Mouse (Mus musculus): ENCODE measurements around the gene 1700010I14Rik. TPM values are rescaled to one million over a fixed set of nuclear protein-coding genes. Genes with fewer than 3 reads are reported as not detected.

1700010I14Rik gene
- 0.47 and 0.82 TPM in 2 replicates for polyA plus RNA-seq (2016; fragmentation: Nextera tagmentation; extraction: Ambion mirVana)

- Histone ChIP-seq H3K9ac (no peak within 1 kb of the TSS), H3K36me3 (no peaks in the 10 kb centered on the region), H3K4me1 (replicated peaks) (peaks cover 11% of the 10 kb centered on the region), H3K27ac (ENCODE audit: poor library complexity, severe bottlenecking) (no peak within 1 kb of the TSS), H3K27me3 (replicated peaks) (no peaks in the 10 kb centered on the region), H3K4me3 (peak within 1 kb of the TSS; percentile 33), H3K9me3 (replicated peaks) (no peaks in the 10 kb centered on the region), H3K4me2 (peak within 1 kb of the TSS; percentile 57)
- 7% methylated on average over 13 of the region's 13 CpGs for WGBS
- peak; percentile 57; the same call in 1 of the 2 replicates for ATAC-seq (ENCODE audit: insufficient number of reproducible peaks, low FRiP score)
These were observed at the start of gene 1700010I14Rik for GRCm38 (mm10) chr17:8988119-8988807. Gene 1700010I14Rik, plus strand, starts transcription at chr17:8988333.

- Histone ChIP-seq H3K4me2 (no peak overlapping the region), H3K27ac (ENCODE audit: poor library complexity, severe bottlenecking) (no peak overlapping the region), H3K9ac (no peak overlapping the region), H3K4me3 (no peak overlapping the region), H3K9me3 (replicated peaks) (peaks cover 10% of the 10 kb centered on the region; the same call in 1 of the 2 replicates), H3K4me1 (replicated peaks) (0 out of 2 replicates have a peak, but pooled peaks cover 7% of the 10 kb centered on the region), H3K36me3 (0 out of 2 replicates have a peak, but pooled peaks cover 3% of the 10 kb centered on the region), H3K27me3 (replicated peaks) (peaks cover 29% of the 10 kb centered on the region; the same call in 1 of the 2 replicates)
- WGBS = 63% methylated on average over 5 of the region's 5 CpGs
- no peak for ATAC-seq (ENCODE audit: insufficient number of reproducible peaks, low FRiP score)
These were observed 36.5 kb upstream of the 1700010I14Rik start for GRCm38 (mm10) chr17:8951588-8951987.

- 0 out of 2 replicates have a peak, but pooled peaks cover 3% of the 10 kb centered on the region for H3K36me3 ChIP-seq
- no peak overlapping the region for H3K4me2 ChIP-seq
- no peak overlapping the region for H3K27ac ChIP-seq (ENCODE audit: poor library complexity, severe bottlenecking)
- H3K4me3 ChIP-seq = no peak overlapping the region
- 85% methylated on average over 8 of the region's 8 CpGs for WGBS
- ATAC-seq (ENCODE audit: insufficient number of reproducible peaks, low FRiP score) = no peak
- H3K9ac ChIP-seq = no peak overlapping the region
- 0 out of 2 replicates have a peak, but pooled peaks cover 8% of the 10 kb centered on the region for H3K4me1 ChIP-seq (replicated peaks)
- peaks cover 10% of the 10 kb centered on the region; the same call in 1 of the 2 replicates for H3K9me3 ChIP-seq (replicated peaks)
- peaks cover 18% of the 10 kb centered on the region; the same call in 1 of the 2 replicates for H3K27me3 ChIP-seq (replicated peaks)
These were observed 35.2 kb upstream of the 1700010I14Rik start for GRCm38 (mm10) chr17:8952951-8953350.

- H3K4me3 ChIP-seq = no peak overlapping the region
- H3K36me3 ChIP-seq = no peaks in the 10 kb centered on the region
- H3K27me3 ChIP-seq (replicated peaks) = peaks cover 3% of the 10 kb centered on the region
- ATAC-seq (ENCODE audit: insufficient number of reproducible peaks, low FRiP score) = no peak
- 0 out of 2 replicates have a peak, but pooled peaks cover 5% of the 10 kb centered on the region for H3K4me1 ChIP-seq (replicated peaks)
- WGBS = 78% methylated on average over 6 of the region's 6 CpGs
- H3K27ac ChIP-seq (ENCODE audit: poor library complexity, severe bottlenecking) = no peak overlapping the region
- no peak overlapping the region for H3K9ac ChIP-seq
- H3K9me3 ChIP-seq (replicated peaks) = no peaks in the 10 kb centered on the region
- H3K4me2 ChIP-seq = no peak overlapping the region
These were observed 30.0 kb upstream of the 1700010I14Rik start for GRCm38 (mm10) chr17:8958125-8958524.

GRCm38 (mm10) chr17:8960386-8960785, 27.7 kb upstream of the 1700010I14Rik start:
- Histone ChIP-seq H3K27me3 (replicated peaks) (no peaks in the 10 kb centered on the region; the same call in none of the 2 replicates), H3K9me3 (replicated peaks) (no peaks in the 10 kb centered on the region), H3K27ac (ENCODE audit: poor library complexity, severe bottlenecking) (no peak overlapping the region), H3K4me2 (no peak overlapping the region), H3K4me1 (replicated peaks) (0 out of 2 replicates have a peak, but pooled peaks cover 5% of the 10 kb centered on the region), H3K4me3 (no peak overlapping the region), H3K36me3 (no peaks in the 10 kb centered on the region), H3K9ac (no peak overlapping the region)
- WGBS = 88% methylated on average over 4 of the region's 4 CpGs
- no peak for ATAC-seq (ENCODE audit: insufficient number of reproducible peaks, low FRiP score)

- H3K36me3 ChIP-seq = no peaks in the 10 kb centered on the region
- H3K27ac ChIP-seq (ENCODE audit: poor library complexity, severe bottlenecking) = no peak overlapping the region
- H3K9ac ChIP-seq = no peak overlapping the region
- ATAC-seq (ENCODE audit: insufficient number of reproducible peaks, low FRiP score) = no peak
- WGBS = 86% methylated on average over 5 of the region's 5 CpGs
- H3K4me1 ChIP-seq (replicated peaks) = 0 out of 2 replicates have a peak, but pooled peaks cover 5% of the 10 kb centered on the region
- no peak overlapping the region for H3K4me2 ChIP-seq
- H3K27me3 ChIP-seq (replicated peaks) = no peaks in the 10 kb centered on the region; the same call in none of the 2 replicates
- no peak overlapping the region for H3K4me3 ChIP-seq
- no peaks in the 10 kb centered on the region for H3K9me3 ChIP-seq (replicated peaks)
These were observed 27.0 kb upstream of the 1700010I14Rik start for GRCm38 (mm10) chr17:8961097-8961496.

- ATAC-seq (ENCODE audit: insufficient number of reproducible peaks, low FRiP score) = no peak
- H3K4me3 ChIP-seq = no peak overlapping the region
- WGBS = 74% methylated on average over 14 of the region's 14 CpGs
These were observed 26.5 kb upstream of the 1700010I14Rik start for GRCm38 (mm10) chr17:8961644-8962043.

GRCm38 (mm10) chr17:8965177-8965576, 23.0 kb upstream of the 1700010I14Rik start:
- 81% methylated on average over 6 of the region's 6 CpGs for WGBS
- Histone ChIP-seq H3K4me2 (no peak overlapping the region), H3K4me3 (no peak overlapping the region), H3K9ac (no peak overlapping the region), H3K27me3 (replicated peaks) (no peaks in the 10 kb centered on the region; the same call in 1 of the 2 replicates), H3K4me1 (replicated peaks) (no peaks in the 10 kb centered on the region), H3K9me3 (replicated peaks) (no peaks in the 10 kb centered on the region), H3K36me3 (no peaks in the 10 kb centered on the region), H3K27ac (ENCODE audit: poor library complexity, severe bottlenecking) (no peak overlapping the region)
- ATAC-seq (ENCODE audit: insufficient number of reproducible peaks, low FRiP score) = no peak

More at GRCm38 (mm10) chr17:8961644-8962043, 26.5 kb upstream of the 1700010I14Rik start:
- no peak overlapping the region for H3K4me2 ChIP-seq
- H3K27me3 ChIP-seq (replicated peaks) = no peaks in the 10 kb centered on the region; the same call in none of the 2 replicates
- H3K27ac ChIP-seq (ENCODE audit: poor library complexity, severe bottlenecking) = no peak overlapping the region
- no peaks in the 10 kb centered on the region for H3K9me3 ChIP-seq (replicated peaks)
- 0 out of 2 replicates have a peak, but pooled peaks cover 5% of the 10 kb centered on the region for H3K4me1 ChIP-seq (replicated peaks)
- no peak overlapping the region for H3K9ac ChIP-seq
- H3K36me3 ChIP-seq = no peaks in the 10 kb centered on the region

GRCm38 (mm10) chr17:8972152-8972854, 15.8 kb upstream of the 1700010I14Rik start:
- Histone ChIP-seq H3K27ac (ENCODE audit: poor library complexity, severe bottlenecking) (no peak overlapping the region), H3K36me3 (no peaks in the 10 kb centered on the region), H3K4me3 (no peak overlapping the region), H3K4me2 (no peak overlapping the region), H3K4me1 (replicated peaks) (peaks cover 4% of the 10 kb centered on the region; the same call in 1 of the 2 replicates), H3K9ac (no peak overlapping the region), H3K9me3 (replicated peaks) (no peaks in the 10 kb centered on the region), H3K27me3 (replicated peaks) (peaks cover 15% of the 10 kb centered on the region; the same call in 1 of the 2 replicates)
- WGBS = 43% methylated on average over 12 of the region's 12 CpGs
- no peak for ATAC-seq (ENCODE audit: insufficient number of reproducible peaks, low FRiP score)

GRCm38 (mm10) chr17:8973331-8973730, 14.8 kb upstream of the 1700010I14Rik start:
- no peak overlapping the region for H3K9ac ChIP-seq
- H3K27me3 ChIP-seq (replicated peaks) = peaks cover 15% of the 10 kb centered on the region; the same call in 1 of the 2 replicates
- no peaks in the 10 kb centered on the region for H3K36me3 ChIP-seq
- no peak overlapping the region for H3K27ac ChIP-seq (ENCODE audit: poor library complexity, severe bottlenecking)
- ATAC-seq (ENCODE audit: insufficient number of reproducible peaks, low FRiP score) = no peak
- no peak overlapping the region for H3K4me3 ChIP-seq
- H3K4me2 ChIP-seq = no peak overlapping the region
- 62% methylated on average over 5 of the region's 5 CpGs for WGBS
- peaks cover 4% of the 10 kb centered on the region; the same call in 1 of the 2 replicates for H3K4me1 ChIP-seq (replicated peaks)
- no peaks in the 10 kb centered on the region for H3K9me3 ChIP-seq (replicated peaks)

GRCm38 (mm10) chr17:8974423-8974822, 13.7 kb upstream of the 1700010I14Rik start:
- no peak overlapping the region for H3K4me2 ChIP-seq
- peaks cover 4% of the 10 kb centered on the region; the same call in 1 of the 2 replicates for H3K4me1 ChIP-seq (replicated peaks)
- no peak for ATAC-seq (ENCODE audit: insufficient number of reproducible peaks, low FRiP score)
- no peaks in the 10 kb centered on the region for H3K36me3 ChIP-seq
- WGBS = 65% methylated on average over 7 of the region's 7 CpGs
- H3K4me3 ChIP-seq = no peak overlapping the region
- no peaks in the 10 kb centered on the region for H3K9me3 ChIP-seq (replicated peaks)
- H3K27ac ChIP-seq (ENCODE audit: poor library complexity, severe bottlenecking) = no peak overlapping the region
- no peak overlapping the region for H3K9ac ChIP-seq
- peaks cover 15% of the 10 kb centered on the region for H3K27me3 ChIP-seq (replicated peaks)
